Mouse (Mus musculus) lung, adult 2 months (tissue): ENCODE measurements around the gene Tuba3a. TPM values are rescaled to one million over a fixed set of nuclear protein-coding genes. Genes with fewer than 3 reads are reported as not detected.

Source experiments
- DNase-seq: peaks from one replicate; pipeline ENCODE4 v3.0.0; 2022
- H3K4me1 ChIP-seq: fragments of 200-500 bp; 2 replicates; pipeline ENCODE4 v1.6.1; 2011; ENCODE audit warnings: low read length; ENCODE audit not compliant: control insufficient read depth, insufficient read depth
- H3K4me3 ChIP-seq: fragments of 200-500 bp; replicated peaks from 2 replicates; pipeline ENCODE3; 2011; ENCODE audit warnings: low read depth, mild to moderate bottlenecking, control low read depth, low read length; ENCODE audit errors: extremely low read depth
- CTCF ChIP-seq: fragments of 200-500 bp; IDR thresholded peaks from 2 replicates; pipeline ENCODE4 v1.5.1; 2011; ENCODE audit warnings: mild to moderate bottlenecking, low read length, control low read depth; ENCODE audit not compliant: insufficient read depth
- POLR2A ChIP-seq: fragments of 200-500 bp; IDR thresholded peaks from 2 replicates; pipeline ENCODE4 v1.6.1; 2011; ENCODE audit warnings: low read depth, mild to moderate bottlenecking, control low read depth, low read length, borderline replicate concordance; ENCODE audit errors: extremely low read depth
- WGBS: fragments of 180-500 bp; shearing (Covaris S2); methylation state at CpG from one replicate; pipeline ENCODE4 v1.1.7; 2018; 5-methylcytosine and 5-hydroxymethylcytosine counted together
- polyA plus RNA-seq: library from polyadenylated mRNA; depleted of rRNA; stranded (reverse); fragments of >200 nt; gene quantifications from 2 replicates; pipeline ENCODE4 v1.2.3, GENCODE M21; 2012; rRNA removed

The Tuba3a gene
- polyA plus RNA-seq, 1 experiment, result 0.17 TPM

DNA sequence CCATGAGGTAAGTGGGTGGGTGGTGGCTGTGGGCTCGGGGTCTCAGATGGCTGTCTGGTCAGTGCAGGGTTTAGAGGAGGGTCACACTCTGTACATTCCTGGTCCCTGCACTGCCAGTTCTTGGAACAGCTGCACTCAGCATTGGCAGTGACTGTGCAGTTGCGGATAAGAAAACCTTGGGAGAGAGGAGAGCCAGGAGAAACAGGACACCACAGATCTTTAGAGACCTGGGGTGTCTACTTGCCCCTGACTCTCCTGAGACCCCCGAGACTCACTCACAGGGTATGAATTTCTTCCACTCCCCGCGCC is 51.4 kb downstream of the Tuba3a start:
- peak; percentile 36 for DNase-seq
- no peak for TF ChIP-seq POLR2A
- no peak for TF ChIP-seq CTCF
- Histone ChIP-seq H3K4me1 (peaks cover 10% of the 10 kb centered on the region), H3K4me3 (peak overlapping the region; percentile 43)
- 45% methylated on average over 5 of the region's 5 CpGs for WGBS

DNA sequence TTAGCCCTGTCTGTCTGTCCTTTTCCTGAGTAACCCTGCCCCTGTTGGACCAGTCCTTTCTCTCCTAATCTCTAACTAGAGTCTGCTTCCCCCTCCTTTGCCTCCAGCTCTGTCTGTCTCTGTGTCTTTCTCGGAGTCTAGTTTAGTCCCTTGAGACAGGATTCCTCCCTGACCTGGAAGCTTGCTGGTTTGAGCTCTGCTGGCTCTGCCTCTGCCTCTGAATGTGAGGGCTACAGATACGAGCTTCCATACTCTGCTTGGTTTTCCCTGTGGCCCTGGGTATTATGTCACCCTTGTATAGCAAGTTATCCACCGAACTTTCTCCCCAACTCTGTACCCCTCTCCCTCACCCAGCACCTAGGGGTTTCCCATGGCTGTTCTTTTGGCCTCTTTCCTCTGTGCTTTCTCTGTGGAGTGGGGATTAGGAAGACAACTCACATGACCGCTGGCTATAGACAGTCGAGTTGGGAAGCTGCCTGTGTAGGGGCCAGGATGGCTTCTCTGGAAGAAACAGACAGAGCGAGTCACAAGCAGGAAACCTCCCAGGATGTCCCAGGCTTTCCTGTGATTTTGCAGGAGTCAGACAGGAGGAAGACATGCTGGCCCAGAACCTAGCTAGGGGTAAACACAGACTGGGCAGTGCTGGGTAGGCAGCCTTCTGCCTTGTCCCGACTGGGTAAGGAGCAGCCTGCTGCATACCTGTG is 51.9 kb downstream of the Tuba3a start:
- Histone ChIP-seq H3K4me1 (peaks cover 10% of the 10 kb centered on the region), H3K4me3 (peak overlapping the region; percentile 43)
- TF ChIP-seq CTCF (no peak), POLR2A (no peak; the same call in 1 of the 2 replicates)
- 29% methylated on average over 7 of the region's 7 CpGs for WGBS
- DNase-seq, result no peak

DNA sequence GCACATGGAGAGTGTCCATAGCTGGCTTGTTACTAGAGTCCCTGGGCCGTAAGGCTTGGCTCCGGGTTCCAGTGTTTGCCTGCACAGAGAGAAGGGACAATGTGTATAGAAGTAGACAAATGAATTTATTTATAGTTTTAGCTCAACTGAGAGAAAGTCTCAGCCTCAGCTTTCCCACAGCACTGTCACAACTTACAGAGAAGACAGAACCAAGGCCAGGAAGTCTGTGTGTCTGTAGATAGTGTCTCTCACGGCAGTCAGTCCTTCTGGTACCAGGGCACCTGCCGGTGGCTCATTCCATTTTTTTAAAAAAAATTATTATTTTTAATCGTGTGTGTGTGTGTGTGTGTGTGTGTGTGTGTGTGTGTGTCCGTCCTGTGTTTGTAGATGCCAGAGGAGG is 53.3 kb downstream of the Tuba3a start:
- peaks cover 10% of the 10 kb centered on the region for H3K4me1 ChIP-seq
- no peak for DNase-seq
- 44% methylated on average over 6 of the region's 6 CpGs for WGBS
- no peak overlapping the region for H3K4me3 ChIP-seq
- TF ChIP-seq CTCF, result no peak
- TF ChIP-seq POLR2A, result no peak

DNA sequence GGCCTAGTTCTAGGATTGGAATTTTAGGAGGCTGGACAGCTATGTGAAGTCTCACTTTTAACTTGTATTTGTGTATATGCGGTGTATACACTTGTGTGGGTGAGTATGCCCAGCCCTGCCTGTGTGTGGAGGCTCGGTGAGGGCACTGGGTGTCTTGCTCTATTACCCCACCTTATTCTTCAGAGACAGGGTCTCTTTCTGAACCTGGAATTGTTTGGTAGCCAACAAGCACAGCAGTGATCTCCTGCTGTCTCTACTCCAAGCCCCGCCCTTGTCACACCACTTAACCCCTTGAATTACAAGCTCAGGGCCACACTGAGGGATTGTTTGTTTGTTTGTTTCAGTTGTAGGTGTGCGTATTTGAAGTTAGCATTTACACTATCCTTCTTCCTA is 53.8 kb downstream of the Tuba3a start:
- no peak for DNase-seq
- TF ChIP-seq CTCF (no peak), POLR2A (no peak)
- 23% methylated on average over 4 of the region's 4 CpGs for WGBS
- peaks cover 10% of the 10 kb centered on the region for H3K4me1 ChIP-seq
- peak overlapping the region; percentile 96 for H3K4me3 ChIP-seq

DNA sequence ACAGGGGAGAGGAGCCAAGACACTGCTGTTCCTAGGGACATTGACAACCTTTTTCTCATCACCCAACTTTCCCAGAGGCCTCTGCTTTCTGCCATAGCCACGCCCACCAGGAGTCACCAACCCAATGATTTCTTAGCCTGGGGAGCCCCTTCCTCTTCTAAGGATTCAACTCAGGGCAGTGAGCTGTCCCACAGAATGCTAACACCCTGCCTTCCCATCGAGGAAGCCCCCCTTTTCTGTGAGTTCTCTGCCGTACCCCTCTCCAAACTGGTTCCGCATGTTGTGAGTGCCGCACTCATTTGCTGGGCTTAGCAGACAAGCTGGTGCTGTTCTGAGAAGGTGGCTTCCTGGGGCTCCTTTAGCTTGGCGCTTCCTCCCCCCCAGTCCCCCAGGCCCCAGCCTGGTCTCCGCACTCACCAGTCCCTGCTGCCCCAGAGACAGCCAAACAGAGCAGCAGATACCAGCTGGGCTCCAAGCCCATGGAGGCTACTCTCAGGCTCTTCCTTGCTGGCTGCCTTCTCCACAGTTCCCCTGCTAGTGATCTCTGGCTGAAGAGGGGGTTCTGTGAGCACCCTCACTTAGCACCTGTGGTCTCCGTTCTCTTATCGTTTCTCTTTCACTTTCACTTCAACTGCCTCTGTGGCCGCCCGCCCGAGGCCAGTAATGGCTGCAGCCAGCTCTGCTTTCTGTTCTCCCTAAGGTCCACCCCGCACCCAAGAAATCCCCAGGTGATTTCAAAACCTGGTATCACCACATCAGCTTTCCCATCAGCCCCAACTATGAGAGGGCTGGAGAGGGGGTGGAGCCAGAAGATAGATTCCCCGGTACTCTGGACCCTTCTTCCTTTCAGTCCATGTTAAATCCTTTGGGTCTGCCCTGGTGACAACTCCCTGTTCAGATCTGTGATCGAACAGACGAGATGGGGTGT is 54.5 kb downstream of the Tuba3a start, which contains the start of gene Tapbpl:
Gene Tapbpl (minus strand): TSS at position 744 of the 928 bp plus-strand sequence.
- peak within 1 kb of the TSS; percentile 96 for H3K4me3 ChIP-seq
- H3K4me1 ChIP-seq, result peaks cover 10% of the 10 kb centered on the region
- peak; percentile 75 for DNase-seq
- TF ChIP-seq POLR2A (peak; percentile 45; the same call in 1 of the 2 replicates), CTCF (no peak)
- WGBS, result 1% methylated on average over 16 of the region's 16 CpGs

DNA sequence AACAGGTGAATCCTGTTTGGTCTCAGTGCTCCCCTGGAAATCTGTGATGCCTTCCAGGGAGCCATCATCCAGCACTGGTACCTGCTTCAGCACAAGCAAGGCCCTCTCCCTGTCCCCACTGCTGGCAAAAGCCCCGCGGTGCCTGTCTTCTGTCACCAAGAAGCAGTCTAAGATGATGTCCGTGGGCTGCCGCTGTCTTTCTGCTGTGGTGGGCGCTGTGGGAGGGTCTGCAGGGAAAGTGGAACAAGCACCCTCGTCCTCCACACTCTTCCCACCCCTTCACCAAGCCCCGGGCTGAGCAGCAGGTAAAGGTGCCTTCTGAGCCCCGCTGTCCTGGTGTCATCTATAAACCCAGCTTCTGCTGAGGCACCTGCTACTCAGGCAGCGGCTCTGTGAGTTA is 55.3 kb downstream of the Tuba3a start:
- no peak for DNase-seq
- TF ChIP-seq POLR2A, result no peak
- TF ChIP-seq CTCF, result no peak
- H3K4me3 ChIP-seq, result no peak overlapping the region
- 63% methylated on average over 9 of the region's 9 CpGs for WGBS
- H3K4me1 ChIP-seq, result peaks cover 10% of the 10 kb centered on the region

Other genes with a start within 250 kb of the Tuba3a start
- 30.3 and 50.5 TPM in 2 replicates for gene Ing4, start 246.3 kb downstream of the Tuba3a start, polyA plus RNA-seq
- 23.7 TPM in 2 replicates for gene Acrbp, start 236.4 kb downstream of the Tuba3a start, polyA plus RNA-seq
- gene Lpar5, start 218.1 kb downstream of the Tuba3a start, polyA plus RNA-seq, result 6.5 and 13.9 TPM in 2 replicates
- 108 and 129 TPM in 2 replicates for gene Chd4, start 190.1 kb downstream of the Tuba3a start, polyA plus RNA-seq
- gene Nop2, start 154.1 kb downstream of the Tuba3a start, polyA plus RNA-seq, result 10.1 and 13.6 TPM in 2 replicates
- 45.0 and 51.0 TPM in 2 replicates for gene Iffo1, start 140.8 kb downstream of the Tuba3a start, polyA plus RNA-seq
- gene Gapdh, start 119.6 kb downstream of the Tuba3a start, polyA plus RNA-seq, result 1,317 and 1,826 TPM in 2 replicates
- 15.5 and 34.2 TPM in 2 replicates for gene Ncapd2, start 94.3 kb downstream of the Tuba3a start, polyA plus RNA-seq
- 30.1 and 39.4 TPM in 2 replicates for gene Mrpl51, start 94.2 kb downstream of the Tuba3a start, polyA plus RNA-seq
- gene Vamp1, start 70.5 kb downstream of the Tuba3a start, polyA plus RNA-seq, result 12.5 and 22.0 TPM in 2 replicates
- gene Tapbpl, start 54.2 kb downstream of the Tuba3a start, polyA plus RNA-seq, result 29.8 and 33.4 TPM in 2 replicates
- 8.1 and 9.8 TPM in 2 replicates for gene Cd27, start 49.0 kb downstream of the Tuba3a start, polyA plus RNA-seq
- gene Ltbr, start 27.8 kb upstream of the Tuba3a start, polyA plus RNA-seq, result 107 and 116 TPM in 2 replicates
- 245 and 249 TPM in 2 replicates for gene Scnn1a, start 34.6 kb upstream of the Tuba3a start, polyA plus RNA-seq
- 186 and 200 TPM in 2 replicates for gene Tnfrsf1a, start 63.3 kb upstream of the Tuba3a start, polyA plus RNA-seq
- gene Plekhg6, start 94.8 kb upstream of the Tuba3a start, polyA plus RNA-seq, result 1.3 and 2.6 TPM in 2 replicates
- 405 and 537 TPM in 2 replicates for gene Cd9, start 208.7 kb upstream of the Tuba3a start, polyA plus RNA-seq